Mouse (Mus musculus): ENCODE measurements around the gene Aldh3a2.
"Not testable (repeated sequence)": the region's sequence is repeated elsewhere in the genome, so short reads cannot be mapped to it uniquely, and the experiment has no call there.

The Aldh3a2 gene

DNA sequence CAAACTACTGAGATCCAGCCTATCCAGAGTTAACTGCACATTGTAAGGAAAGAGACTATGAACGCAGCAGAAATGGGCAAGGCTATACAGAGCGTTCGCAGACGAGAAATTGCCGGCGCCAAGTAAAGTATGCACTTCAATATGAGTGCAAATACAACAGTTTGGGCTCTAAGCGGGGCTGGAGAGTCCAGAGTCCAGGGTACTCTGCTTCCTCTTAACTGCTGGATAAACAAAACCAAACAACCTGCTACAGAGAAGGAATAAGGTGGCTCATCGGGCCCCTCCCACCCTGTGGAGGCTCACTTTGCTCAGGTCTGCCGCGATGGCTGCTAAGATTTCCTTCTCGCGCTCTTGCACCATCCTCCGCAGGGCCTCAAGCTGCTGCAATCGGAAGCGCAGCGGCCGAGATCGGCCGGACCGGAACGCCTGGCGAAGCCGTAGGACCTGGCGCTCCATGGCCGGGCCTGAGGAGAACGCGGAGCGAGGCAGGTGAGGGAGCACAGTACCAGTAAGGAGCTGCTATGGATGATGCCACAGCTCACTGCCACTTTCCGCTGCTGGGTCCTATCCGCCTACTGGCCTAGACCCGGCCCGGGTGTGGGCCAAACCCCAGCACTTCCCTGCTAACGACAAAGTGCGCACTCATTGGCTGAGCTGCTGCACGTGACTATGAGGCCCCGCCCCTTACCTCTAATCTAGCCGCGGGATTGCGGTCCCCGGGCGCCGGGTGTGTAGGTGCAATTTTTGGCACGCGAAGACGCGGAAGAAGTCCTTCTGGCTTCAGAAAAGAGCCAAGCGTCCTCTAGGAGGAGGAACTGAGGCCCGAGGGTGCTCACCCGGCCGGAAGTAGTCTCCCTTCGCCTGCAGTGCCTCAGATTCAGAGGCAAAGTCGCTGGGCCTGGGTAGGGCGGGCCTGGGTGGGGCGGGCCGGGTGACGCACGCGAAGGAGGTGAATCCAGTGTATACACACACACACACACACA, at the start of gene Aldh3a2:
Gene Aldh3a2, minus strand, starts transcription at position 914 of the 983 bp plus-strand sequence.
- peak; percentile 94 for DNase-seq

DNA sequence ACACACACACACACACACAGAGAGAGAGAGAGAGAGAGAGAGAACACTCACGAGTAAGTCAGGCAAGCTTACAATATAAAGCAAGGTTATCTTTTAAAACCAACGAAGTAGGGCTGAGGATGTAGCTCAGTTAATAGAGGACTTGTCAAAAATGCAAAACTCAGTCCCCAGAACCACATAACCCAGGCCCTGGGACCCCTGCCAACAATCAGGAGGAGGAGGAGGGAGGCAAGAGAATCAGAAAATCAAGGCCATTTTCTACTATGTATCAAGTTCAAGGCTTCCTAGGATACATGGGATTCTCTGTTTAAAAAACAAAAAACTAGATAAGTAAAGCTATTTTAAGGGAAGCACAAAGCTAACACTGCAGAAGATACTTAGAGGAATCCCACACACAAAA, 49.6 kb upstream of the Aldh3a2 start:
- no peak for DNase-seq

DNA sequence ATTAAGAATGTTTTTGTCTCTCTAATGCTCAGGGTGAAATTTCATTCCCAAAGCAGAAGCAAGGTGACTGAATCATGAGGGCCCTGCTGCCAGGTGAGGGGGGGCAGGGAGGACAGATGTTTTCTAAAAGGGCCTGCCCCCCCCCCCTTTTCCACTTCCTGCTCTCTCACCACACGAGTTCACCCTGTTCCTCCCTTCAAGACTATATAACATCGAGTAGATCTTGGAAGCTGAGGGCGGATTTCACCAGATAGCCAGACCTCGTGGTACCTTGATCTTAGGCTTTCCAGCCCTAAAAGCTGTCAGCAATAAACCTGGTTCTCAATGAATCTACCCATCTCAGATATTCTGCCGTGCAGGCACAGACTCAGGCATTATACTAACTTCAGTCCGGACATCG, 43.1 kb upstream of the Aldh3a2 start:
- DNase-seq: no peak

DNA sequence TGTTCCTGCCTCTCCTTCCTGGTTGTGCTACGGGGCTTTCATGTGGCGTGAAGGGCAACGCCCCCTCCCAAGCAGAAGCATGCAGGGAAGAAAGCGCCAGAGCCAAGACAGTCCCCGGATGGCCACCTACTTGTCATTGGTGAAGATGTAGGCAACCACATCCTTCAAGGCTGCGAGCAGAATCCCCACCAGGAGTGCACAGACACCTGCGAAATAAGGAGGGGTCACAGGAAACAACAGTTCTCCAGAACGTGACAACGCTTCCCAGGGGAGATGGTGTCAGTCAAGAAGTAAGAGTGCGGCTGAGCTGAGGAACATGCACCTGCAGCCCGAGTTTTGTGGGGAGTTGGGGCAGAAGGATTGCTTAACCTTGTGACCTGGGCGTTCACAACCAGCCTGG, 42.6 kb upstream of the Aldh3a2 start:
- no peak for DNase-seq

DNA sequence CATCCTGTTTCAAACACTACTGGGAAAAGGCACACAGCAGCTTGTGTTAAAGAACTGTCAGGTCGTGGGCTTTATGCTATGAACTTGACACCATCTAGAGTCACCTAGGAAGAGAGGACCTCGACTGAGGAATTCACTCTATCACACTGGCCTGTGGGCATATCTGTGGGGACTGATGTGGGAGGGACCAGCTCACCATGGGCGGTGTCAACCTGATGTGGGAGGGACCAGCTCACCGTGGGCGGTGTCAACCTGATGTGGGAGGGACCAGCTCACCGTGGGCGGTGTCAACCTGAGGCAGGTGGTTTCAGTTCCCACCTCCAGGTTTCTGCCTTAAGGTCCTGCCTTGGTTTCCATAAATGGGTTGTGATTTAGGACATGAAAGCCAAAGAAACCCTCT, 40.5 kb upstream of the Aldh3a2 start:
- DNase-seq: no peak

DNA sequence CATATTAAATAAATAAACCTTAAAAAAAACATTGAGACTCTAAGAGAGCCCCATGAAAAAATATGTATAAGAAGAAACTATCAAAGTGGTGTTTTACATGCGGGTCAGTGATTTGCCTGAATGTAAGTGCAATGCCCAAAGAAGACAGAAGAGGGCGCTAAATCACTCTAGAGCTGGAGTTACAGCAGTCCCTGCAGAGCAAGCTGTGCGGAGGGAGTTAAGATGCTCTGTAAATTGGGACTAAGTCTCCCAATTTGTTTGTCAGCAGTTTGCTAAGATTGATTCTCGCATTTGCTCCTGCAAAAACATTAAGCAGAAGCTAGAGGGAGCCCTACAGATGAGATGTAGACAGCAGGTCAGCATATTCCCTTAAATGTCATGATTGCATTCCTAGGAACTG, 38.1 kb upstream of the Aldh3a2 start:
- no peak for DNase-seq

DNA sequence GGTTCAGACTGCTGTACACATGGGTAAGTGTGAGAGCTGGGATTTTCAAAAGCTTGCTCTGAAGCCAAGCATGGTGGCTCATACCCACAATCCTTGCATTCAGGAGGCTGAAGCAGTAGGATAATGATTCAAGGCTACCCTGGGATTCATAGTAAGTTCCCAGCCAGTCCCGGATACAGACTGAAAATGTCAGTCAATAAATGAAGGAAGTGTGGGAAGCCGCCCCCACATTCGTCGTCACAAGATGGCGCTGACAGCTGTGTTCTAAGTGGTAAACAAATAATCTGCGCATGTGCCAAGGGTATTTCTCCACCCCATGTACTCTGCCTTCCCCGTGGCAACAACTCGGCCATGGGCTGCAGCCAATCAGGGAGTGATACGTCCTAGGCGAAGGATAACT, 37.3 kb upstream of the Aldh3a2 start:
- not testable (repeated sequence) for DNase-seq

DNA sequence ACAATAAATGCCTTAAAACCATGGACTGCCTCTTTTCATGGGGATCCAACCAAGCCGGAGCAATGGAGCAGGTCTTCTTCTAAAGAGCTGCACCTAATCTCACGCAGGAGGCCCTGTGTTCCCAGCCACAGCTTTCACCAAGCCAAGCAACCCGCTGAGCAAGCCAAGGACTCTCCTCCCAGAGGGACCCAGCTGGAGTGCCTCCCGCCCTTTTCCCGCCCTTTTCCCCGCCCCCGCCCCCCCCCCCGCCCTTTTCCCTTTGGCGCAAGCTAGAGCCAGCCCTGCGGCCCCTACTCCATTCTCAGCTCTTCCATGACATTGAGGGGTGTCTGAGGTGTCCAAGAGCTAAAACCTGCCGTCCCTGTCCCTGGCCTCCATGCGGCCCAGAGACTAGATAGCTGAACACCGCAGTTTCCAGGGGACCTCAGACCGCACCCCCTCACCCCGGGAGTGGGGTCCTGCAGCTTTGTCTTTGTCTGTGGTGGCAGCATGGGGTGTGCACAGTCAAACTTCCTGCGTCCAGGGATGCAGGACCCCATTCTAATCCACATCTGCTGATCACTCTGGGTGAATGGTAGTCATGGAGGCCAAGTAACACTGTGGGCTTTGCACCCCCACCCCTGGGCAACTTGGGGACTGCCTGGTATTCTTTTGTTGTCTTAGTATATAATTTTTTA, 33.6 kb upstream of the Aldh3a2 start:
- no peak for DNase-seq

DNA sequence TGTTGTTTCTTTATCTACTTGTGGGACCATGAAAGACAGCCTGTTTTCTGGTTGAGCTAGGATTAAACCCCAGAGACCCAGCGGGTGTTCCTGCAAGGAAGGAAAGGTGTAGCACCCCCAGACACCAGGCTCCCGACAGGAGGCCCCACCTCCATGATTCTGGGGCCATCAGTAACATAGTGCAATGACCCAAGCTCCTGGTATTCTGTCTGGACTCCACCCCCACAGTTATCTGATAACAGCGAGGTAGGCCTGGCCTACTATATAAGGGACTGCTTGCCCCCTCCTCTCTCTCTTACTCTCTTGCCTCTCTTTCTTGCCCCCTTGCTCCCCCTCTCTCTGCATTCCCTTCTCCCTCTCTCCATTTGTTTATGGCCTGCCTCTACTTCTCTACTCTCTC, 32.9 kb upstream of the Aldh3a2 start:
- no peak for DNase-seq

DNA sequence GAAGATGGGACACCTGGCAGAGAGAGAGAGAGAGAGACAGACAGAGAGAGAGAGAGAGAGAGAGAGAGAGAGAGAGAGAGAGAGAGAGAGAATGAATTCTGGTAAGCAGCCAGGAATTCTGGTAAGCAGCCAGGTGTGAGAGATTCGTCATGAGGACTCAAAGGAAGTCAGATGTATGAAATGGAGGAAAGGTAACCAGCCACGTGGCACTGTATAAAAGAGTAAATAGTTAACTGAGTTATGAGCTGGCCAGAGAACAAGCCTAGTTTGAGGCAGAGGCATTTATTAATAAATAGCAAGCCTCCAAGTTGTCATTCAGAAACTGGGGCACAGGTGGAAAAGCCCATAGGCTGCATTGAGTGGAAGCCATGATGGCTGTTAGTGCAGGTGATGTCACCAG, 30.6 kb upstream of the Aldh3a2 start:
- DNase-seq: no peak

DNA sequence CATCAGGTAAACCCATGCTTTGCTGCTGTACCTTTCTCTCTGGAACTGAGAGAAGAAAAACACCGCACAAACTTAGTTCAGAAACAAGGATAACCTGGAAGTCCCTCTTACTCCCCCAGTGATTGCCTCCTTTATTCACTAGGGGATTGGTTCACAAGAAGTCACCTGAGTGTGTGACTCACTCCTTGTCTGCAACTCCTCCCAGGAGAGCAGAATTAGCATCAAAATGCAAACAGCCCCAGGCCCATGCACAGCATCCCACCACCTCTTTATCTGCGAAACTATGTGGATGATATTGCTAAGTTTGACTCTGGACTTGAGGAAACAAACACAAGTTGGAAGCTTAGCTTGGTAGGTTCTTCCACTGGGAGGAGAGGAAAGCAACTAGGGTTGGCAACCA, 30.1 kb upstream of the Aldh3a2 start:
- DNase-seq: no peak

DNA sequence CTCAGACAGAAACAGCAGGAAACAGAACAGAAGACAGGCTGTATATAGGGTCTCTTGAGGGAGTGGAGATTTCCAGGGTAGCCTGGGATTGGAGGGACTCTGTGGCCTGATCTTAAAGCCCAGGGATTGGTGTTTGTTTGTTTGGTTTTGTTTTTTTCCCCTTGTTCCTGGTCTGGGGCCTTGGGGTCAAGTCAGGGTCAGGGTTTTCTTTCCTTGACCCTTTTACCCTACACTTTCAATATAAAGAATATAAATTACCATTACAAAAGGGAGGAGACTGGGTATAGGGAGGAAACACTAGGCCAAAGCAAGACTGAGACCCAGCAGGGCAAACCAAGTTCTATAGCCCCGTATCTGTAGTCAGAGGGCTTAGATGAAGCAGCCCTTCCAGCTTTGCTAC, 29.3 kb upstream of the Aldh3a2 start:
- DNase-seq: no peak

DNA sequence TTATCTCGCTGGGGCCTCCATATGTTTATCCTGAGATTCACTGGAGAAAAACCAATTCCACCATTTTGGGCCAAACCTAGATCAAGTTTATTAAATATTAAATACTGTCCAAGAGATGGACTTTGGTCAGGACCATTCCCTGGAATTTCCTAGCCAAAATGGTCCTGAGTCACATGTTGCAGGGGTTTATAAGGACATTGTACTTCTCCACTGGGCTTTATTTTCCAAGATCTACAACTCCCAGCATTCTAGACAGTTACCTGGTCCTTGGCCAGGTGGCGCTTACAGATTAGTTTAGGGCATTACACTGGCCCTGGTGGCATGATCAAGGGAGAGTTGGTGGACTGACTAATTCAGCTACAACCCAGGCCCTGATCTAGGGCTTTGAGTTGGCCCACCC, 28.3 kb upstream of the Aldh3a2 start:
- no peak for DNase-seq

DNA sequence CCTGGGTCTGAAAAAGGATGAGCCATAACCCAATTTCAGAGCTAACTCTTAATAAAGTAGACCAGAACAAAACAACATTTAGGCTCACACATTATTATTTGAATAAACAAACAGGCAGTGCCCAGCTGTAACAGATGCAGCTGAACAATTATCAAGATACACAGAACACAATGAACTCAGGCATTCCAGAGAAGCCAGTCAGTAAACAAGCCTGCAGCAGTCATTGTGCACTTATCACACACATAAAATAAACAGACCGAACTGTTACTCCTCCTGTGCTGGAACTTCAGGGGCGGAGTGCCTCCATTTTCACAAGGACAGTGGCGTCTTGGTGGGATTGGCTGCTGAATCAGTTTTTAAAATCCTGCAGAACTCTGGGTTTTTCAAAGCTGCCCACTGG, 27.2 kb upstream of the Aldh3a2 start:
- DNase-seq: no peak

DNA sequence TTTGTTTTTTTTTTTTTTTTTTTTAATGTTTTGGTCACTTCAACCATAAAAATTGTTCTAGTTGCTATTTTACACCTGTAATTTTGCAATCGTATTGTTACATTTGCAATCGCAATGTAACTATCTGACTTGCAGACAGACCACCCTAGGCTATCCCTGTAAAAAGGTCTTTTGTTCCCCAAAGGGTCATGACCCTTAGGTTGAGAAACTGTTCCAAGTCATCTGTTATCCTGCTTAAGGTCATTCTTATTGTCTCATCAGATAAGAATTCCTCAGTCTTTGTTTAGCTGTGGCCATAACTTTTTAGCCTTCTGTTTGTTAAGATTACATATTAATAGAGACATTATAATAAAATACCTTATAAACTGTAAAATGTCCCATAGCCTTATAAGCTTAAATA, 26.0 kb upstream of the Aldh3a2 start:
- DNase-seq: no peak

DNA sequence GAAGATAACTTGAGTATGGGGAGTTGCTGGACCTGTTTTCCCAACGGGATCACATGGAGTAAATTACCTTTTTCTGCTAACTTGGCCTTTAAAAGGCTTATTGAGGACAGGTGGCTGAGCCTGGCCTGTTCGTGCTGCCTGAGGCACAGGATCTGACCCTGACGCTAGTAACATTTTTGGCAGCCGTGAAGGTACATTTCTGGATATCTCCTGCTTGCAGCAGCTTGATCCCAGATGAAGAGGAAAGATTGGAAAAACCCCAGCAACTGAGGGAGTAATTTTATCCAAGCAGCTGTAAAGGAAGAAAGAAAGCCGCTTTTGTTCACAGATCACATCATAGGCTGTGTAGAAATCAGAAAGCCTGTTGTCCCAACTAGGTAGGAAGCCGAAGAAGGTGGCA, 17.1 kb upstream of the Aldh3a2 start:
- DNase-seq: no peak

DNA sequence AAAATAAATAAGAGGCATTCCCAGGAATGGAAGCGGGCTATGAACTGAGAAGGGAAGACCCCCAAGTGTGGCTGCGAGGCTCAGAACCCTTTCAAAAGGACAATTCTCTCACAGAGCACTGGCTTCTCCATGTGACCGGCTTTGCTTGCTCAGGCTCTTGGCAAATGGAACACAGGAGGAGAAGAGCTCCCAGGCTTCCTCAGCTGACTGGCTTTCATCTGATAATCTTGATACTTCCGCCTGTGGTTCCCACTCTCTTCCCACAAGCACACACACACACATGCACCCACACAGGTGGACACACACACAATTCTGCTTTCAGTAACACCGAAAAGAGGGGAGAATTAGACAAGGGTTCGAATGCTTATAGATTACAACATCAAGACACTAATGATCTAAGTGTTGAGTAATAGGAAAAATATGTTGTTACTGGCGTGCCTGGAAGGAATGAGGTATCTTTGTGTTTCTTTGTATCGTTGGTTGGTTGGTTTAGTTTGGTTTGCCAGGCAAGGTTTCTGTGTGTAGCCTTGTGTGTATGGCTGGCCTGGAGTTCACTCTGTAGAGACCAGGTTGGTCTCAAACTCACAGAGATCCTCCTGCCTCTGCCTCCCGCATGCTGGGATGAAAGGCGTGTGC, 16.3 kb upstream of the Aldh3a2 start:
- DNase-seq: no peak

DNA sequence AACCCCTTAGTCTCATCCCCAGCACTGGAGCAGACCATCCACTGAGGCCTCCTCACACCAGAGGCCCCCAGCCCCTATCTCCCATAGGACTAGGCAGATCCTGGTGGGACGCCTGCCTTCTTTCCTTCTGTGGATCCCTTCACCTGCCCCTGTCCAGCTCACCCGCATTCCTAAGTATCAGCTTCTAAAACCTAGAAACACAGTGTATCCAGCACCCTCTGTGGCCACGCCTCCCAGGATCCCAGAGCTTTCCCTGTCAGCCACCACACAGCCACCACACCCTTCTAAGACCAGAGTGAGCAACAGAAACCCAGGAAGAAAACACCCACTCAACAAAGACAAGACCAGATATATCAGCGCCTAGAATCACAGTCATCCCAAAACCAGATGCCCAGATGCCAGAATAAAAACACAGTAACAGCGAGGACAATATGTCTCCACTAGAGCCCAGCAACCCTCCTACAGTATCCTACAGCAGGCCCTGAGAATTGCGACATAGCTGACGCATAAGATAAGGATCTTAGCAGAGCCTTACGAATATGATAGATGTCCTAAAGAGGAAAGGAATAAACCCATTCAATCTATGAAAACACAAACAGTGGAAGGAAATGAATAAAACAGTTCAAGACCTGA, 11.3 kb upstream of the Aldh3a2 start:
- DNase-seq: no peak

DNA sequence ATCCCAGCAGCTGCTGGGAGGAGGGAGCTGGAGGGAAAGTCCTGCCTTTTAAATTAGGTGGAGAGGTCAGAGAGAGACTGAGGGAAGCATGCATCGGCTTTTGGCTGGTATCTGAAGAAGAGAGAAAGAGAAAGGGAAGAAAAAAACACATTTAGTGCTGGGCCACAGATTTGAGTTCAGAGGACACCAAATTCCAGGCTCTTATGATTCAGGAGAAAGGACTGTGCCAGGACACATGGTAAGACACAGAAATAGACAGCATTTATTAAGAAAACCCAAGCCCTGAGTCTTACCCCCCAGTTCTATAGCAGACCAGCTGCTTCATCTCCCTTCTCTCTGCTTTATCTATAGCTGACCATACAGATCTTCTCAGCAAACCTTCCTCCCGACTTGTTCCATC, 10.7 kb upstream of the Aldh3a2 start:
- DNase-seq: no peak

DNA sequence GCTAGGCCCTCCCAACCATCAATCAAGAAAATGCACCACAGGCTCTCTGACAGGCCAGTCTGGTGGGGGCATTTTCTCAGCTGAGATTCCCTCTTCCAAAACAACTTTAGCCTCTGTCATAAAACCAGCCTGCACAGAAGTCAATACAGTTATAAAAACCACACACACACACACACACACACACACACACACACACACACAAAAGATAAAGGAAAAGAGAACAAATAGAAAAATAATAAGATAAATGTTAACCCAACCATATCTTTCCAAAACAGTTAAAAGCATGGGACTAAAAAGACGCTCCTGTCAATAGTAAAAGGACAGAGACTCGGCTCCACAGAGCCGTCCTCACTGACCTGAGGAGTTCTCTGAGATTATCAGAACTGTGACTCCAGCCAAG, 9.2 kb upstream of the Aldh3a2 start:
- DNase-seq: no peak

DNA sequence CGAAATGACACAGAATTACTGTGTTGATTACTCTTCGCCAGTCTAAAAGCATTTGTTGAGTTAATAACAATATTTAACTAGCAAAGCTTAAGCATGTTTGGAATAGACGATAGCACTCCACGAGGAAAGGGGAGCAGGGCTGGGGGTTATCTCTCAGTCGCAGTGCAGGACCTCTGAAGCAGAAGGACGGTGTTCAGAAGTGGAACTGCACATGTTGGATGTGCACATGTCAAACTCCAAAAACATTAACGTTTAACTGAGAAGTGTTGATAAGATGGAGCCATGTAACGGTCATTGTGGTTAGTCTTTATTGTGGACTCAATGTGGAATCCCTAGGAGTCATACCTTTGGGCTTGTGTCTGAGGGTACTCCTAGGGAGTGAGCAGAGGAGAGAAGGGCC, 7.8 kb upstream of the Aldh3a2 start:
- no peak for DNase-seq

DNA sequence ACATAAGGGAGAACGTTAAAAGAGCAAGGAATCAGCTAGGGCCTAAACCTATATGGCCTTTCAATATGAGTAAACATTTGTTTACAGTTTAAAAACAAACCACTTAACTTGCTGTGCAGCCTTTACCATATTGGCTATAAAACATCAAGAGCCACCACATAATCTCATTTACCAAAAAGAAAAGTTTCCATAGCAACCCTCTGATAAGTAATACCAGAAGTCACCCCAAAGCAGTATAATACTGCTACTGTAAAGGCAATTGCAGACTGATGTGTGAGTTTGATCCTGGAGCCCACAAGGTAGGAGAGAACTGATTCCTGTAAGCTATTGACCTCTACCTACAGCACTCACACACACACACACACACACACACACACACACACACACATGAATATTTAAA, 7.2 kb upstream of the Aldh3a2 start:
- no peak for DNase-seq

DNA sequence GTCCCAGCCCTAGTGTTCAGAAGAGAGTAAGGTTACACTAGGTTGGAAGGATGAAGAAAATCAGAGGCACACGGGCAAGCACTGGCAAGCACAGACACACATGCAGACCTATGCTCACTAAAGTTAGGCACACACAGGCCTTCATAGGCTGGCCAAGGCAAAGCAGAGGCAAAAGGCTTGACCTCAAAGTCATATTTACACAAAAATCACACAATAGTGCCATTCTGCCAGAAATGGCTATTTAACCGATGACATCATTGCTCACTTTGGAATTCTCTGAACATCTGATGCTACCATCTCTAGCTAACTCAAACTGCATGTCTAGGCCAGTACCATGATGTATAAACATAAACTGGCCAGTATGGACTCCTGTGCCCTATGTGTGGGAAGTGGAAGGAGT, 6.7 kb upstream of the Aldh3a2 start:
- no peak for DNase-seq

Measured in right cerebral cortex, postnatal 25 days (tissue).